Mouse (Mus musculus) stomach, embryonic 15.5 days (tissue): Measurements from ENCODE around the gene Tmem202. TPM values are rescaled to one million over a fixed set of nuclear protein-coding genes. Genes with fewer than 3 reads are reported as not detected.

Experiments
- ATAC-seq: fragments of 200-750 bp; cut with Nextera tagmentation; 2 replicates; pipeline ENCODE4 v1.8.0; 2017; ENCODE audit warnings: low read depth, moderate number of reproducible peaks, moderate TSS enrichment; ENCODE audit not compliant: insufficient read depth, low FRiP score
- H3K27ac ChIP-seq: fragments of 300-500 bp; sonication (generic); 2 replicates; pipeline ENCODE4 v1.5.1; 2015; ENCODE audit warnings: mild to moderate bottlenecking, inconsistent platforms
- H3K27me3 ChIP-seq: fragments of 300-500 bp; sonication (generic); replicated peaks from 2 replicates; pipeline ENCODE4 v1.6.1; 2015; ENCODE audit warnings: inconsistent platforms
- H3K36me3 ChIP-seq: fragments of 300-500 bp; sonication (generic); 2 replicates; pipeline ENCODE4 v1.6.1; 2015; ENCODE audit warnings: inconsistent platforms
- H3K4me1 ChIP-seq: fragments of 300-500 bp; sonication (generic); 2 replicates; pipeline ENCODE4 v1.6.1; 2015; ENCODE audit warnings: inconsistent platforms
- H3K4me2 ChIP-seq: fragments of 300-500 bp; sonication (generic); 2 replicates; pipeline ENCODE4 v1.6.1; 2015; ENCODE audit warnings: mild to moderate bottlenecking, inconsistent platforms
- H3K4me3 ChIP-seq: fragments of 300-500 bp; sonication (generic); replicated peaks from 2 replicates; pipeline ENCODE4 v1.5.1; 2015; ENCODE audit warnings: inconsistent platforms
- H3K9ac ChIP-seq: fragments of 300-500 bp; sonication (generic); 2 replicates; pipeline ENCODE4 v1.6.1; 2015; ENCODE audit warnings: inconsistent platforms
- H3K9me3 ChIP-seq: fragments of 300-500 bp; sonication (generic); 2 replicates; pipeline ENCODE4 v1.6.1; 2016; ENCODE audit warnings: inconsistent platforms
- WGBS: fragments of 180-500 bp; shearing (Covaris S2); methylation state at CpG from one replicate; pipeline ENCODE4 v1.1.7; 2015; 5-methylcytosine and 5-hydroxymethylcytosine counted together
- polyA plus RNA-seq: library from polyadenylated mRNA; unstranded; fragments of >200 nt; fragmentation: Nextera tagmentation; extraction: Ambion mirVana; gene quantifications from 2 replicates; pipeline ENCODE4 v1.2.1, GENCODE M21; 2015

The Tmem202 gene
- polyA plus RNA-seq, result not detected in 2 replicates

GRCm38 (mm10) chr9:59539441-59540137 lies at the start of gene Tmem202, which contains the start of gene Hexa:
Tmem202 (minus strand) TSS chr9:59539847.
Hexa (plus strand) TSS chr9:59539540.
- peak within 1 kb of the TSS; percentile 71 for H3K4me3 ChIP-seq
- no peaks in the 10 kb centered on the region for H3K4me1 ChIP-seq
- peak; percentile 86 for ATAC-seq
- 1% methylated on average over 55 of the region's 55 CpGs for WGBS
- H3K27me3 ChIP-seq, result no peaks in the 10 kb centered on the region
- no peaks in the 10 kb centered on the region for H3K9me3 ChIP-seq
- peak within 1 kb of the TSS; percentile 57 for H3K27ac ChIP-seq
- no peaks in the 10 kb centered on the region for H3K36me3 ChIP-seq
- H3K9ac ChIP-seq, result peak within 1 kb of the TSS; percentile 50
- peak within 1 kb of the TSS; percentile 81 for H3K4me2 ChIP-seq

GRCm38 (mm10) chr9:59588710-59589671 lies 49.3 kb upstream of the Tmem202 start:
- Histone ChIP-seq H3K9me3 (no peaks in the 10 kb centered on the region), H3K4me1 (no peaks in the 10 kb centered on the region), H3K27me3 (no peaks in the 10 kb centered on the region), H3K4me2 (no peak overlapping the region), H3K36me3 (no peaks in the 10 kb centered on the region), H3K4me3 (no peak overlapping the region), H3K27ac (no peak overlapping the region), H3K9ac (no peak overlapping the region)
- WGBS, result 41% methylated on average over 12 of the region's 12 CpGs
- no peak for ATAC-seq

- 67% methylated on average over 5 of the region's 5 CpGs for WGBS
- Histone ChIP-seq H3K4me1 (no peaks in the 10 kb centered on the region), H3K27ac (no peak overlapping the region), H3K9ac (no peak overlapping the region), H3K9me3 (no peaks in the 10 kb centered on the region), H3K4me2 (no peak overlapping the region), H3K36me3 (no peaks in the 10 kb centered on the region), H3K27me3 (no peaks in the 10 kb centered on the region), H3K4me3 (no peak overlapping the region)
- no peak for ATAC-seq
These were observed 48.6 kb upstream of the Tmem202 start for GRCm38 (mm10) chr9:59588252-59588651.

DNA sequence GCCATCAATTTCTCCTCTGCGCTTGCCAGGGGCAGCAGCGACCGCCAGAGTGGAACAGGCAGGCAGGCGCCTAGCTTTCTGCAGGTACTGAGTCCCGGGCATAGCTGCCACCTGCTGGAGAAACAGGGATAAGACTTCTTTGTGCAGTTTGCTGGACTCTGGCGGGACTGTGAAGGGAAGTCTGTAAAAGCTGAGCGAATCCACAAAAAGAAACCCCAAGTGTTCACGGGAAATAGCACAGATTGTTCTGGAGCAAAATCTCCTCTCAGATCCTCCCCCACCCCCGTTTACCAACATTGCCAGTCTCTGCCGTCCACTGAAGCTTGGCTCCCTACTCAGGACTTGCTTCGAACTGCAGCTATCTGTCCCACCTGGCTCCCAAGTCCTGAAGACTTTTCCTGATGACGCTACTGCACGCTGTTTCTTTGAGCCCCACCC lies 45.2 kb upstream of the Tmem202 start:
- no peaks in the 10 kb centered on the region for H3K36me3 ChIP-seq
- ATAC-seq, result peak; percentile 70; the same call in 1 of the 2 replicates
- peak overlapping the region; percentile 59 for H3K4me2 ChIP-seq
- H3K27ac ChIP-seq, result no peak overlapping the region
- no peaks in the 10 kb centered on the region for H3K4me1 ChIP-seq
- H3K27me3 ChIP-seq, result no peaks in the 10 kb centered on the region
- H3K4me3 ChIP-seq, result peak overlapping the region; percentile 30
- H3K9ac ChIP-seq, result 0 out of 2 replicates have a peak overlapping the region, but pooled peaks have one; percentile 16
- H3K9me3 ChIP-seq, result no peaks in the 10 kb centered on the region
- WGBS, result 5% methylated on average over 13 of the region's 13 CpGs

- Histone ChIP-seq H3K4me1 (peaks cover 11% of the 10 kb centered on the region), H3K27me3 (no peaks in the 10 kb centered on the region), H3K4me3 (peak overlapping the region; percentile 42), H3K4me2 (peak overlapping the region; percentile 80), H3K9ac (no peak overlapping the region), H3K36me3 (no peaks in the 10 kb centered on the region), H3K9me3 (no peaks in the 10 kb centered on the region), H3K27ac (no peak overlapping the region)
- 1% methylated on average over 20 of the region's 20 CpGs for WGBS
- peak; percentile 30 for ATAC-seq
These were observed 38.8 kb upstream of the Tmem202 start for GRCm38 (mm10) chr9:59578505-59578867.

DNA sequence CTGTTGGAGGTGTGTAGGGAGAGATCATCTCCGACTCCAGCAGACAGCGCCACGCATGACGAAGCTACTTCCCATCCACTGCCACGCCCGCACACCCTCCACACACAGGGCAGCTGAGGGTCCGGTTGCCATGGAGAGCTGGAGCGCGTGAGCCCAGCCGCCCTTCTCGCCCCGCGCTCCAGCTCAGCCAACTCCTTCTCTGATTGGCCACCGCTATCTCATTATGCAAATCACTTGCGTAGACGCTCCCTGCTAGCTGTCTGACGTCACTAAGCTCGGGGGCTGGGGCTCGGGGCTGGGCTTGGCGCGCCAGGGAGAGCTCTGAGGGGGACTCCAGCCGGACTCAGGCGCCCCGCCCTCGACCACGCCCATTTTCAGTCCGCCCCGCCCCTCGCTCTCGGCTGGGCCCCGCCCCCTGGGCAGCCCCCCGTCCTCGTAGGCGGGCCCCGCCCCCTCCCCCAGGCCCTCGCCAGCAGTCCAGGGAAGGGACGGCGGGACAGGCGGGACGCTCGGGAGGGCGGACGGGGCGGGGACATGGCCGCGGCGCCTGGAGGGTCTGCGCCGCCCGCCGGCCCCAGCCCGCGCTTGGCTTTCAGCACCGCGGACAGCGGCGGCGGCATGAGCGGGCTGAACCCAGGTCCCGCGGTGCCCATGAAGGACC lies 38.3 kb upstream of the Tmem202 start, which contains the start of gene Celf6:
Celf6 (plus strand) TSS at position 74 of the 661 bp plus-strand sequence.
- peak; percentile 98 for ATAC-seq
- Histone ChIP-seq H3K4me1 (peaks cover 11% of the 10 kb centered on the region), H3K27ac (no peak within 1 kb of the TSS), H3K9ac (no peak within 1 kb of the TSS), H3K4me2 (peak within 1 kb of the TSS; percentile 80), H3K27me3 (no peaks in the 10 kb centered on the region), H3K36me3 (no peaks in the 10 kb centered on the region), H3K4me3 (peak within 1 kb of the TSS; percentile 42), H3K9me3 (no peaks in the 10 kb centered on the region)
- WGBS, result under 1% methylated on average over 61 of the region's 61 CpGs

DNA sequence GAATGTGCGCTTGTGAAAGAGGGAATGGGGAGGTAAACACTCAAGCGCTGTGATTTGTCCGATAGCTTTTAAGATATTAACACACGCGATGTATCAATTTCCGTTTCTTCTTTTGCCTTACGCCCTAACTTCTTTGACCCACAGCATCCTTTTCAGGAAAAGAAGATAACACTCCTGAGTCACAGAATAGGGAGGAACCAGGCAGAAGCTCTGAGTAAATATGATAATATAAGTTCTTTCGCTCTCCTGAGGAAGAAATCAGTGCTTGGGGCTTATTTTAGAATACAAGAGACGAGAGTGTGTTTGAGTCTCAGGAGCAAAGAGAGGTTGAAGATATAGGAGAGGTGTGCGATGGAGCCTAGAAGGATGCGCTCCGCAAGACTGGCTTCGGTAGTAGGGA lies 37.8 kb upstream of the Tmem202 start:
- Histone ChIP-seq H3K27me3 (no peaks in the 10 kb centered on the region), H3K4me3 (peak overlapping the region; percentile 42), H3K9me3 (no peaks in the 10 kb centered on the region), H3K36me3 (no peaks in the 10 kb centered on the region), H3K9ac (no peak overlapping the region), H3K4me2 (peak overlapping the region; percentile 80), H3K27ac (no peak overlapping the region), H3K4me1 (peaks cover 11% of the 10 kb centered on the region)
- 12% methylated on average over 13 of the region's 13 CpGs for WGBS
- ATAC-seq, result no peak

DNA sequence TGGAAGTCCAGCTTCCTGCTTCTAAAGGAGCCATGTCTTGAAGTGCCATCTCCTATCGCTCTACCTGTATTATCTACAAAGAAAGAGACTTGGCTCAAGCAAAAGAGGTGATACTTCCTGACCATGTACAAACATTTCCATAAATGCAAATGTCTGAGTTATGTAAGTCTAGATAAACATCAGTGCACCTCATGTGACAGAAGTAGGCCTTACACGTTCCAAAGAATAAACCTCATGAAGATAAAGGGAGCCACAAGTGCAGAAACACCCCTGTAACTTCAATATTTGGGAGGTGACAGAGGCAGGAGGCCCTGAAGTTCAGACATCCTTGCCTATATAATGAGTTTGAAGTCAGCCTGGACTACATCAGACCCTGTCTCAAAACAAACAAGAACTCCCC lies 32.2 kb upstream of the Tmem202 start:
- H3K27ac ChIP-seq, result no peak overlapping the region
- peaks cover 3% of the 10 kb centered on the region; the same call in 1 of the 2 replicates for H3K4me1 ChIP-seq
- ATAC-seq, result no peak
- H3K36me3 ChIP-seq, result no peaks in the 10 kb centered on the region
- 73% methylated on average over 2 of the region's 2 CpGs for WGBS
- no peak overlapping the region for H3K4me3 ChIP-seq
- H3K9ac ChIP-seq, result no peak overlapping the region
- no peak overlapping the region for H3K4me2 ChIP-seq
- no peaks in the 10 kb centered on the region for H3K27me3 ChIP-seq
- H3K9me3 ChIP-seq, result no peaks in the 10 kb centered on the region

DNA sequence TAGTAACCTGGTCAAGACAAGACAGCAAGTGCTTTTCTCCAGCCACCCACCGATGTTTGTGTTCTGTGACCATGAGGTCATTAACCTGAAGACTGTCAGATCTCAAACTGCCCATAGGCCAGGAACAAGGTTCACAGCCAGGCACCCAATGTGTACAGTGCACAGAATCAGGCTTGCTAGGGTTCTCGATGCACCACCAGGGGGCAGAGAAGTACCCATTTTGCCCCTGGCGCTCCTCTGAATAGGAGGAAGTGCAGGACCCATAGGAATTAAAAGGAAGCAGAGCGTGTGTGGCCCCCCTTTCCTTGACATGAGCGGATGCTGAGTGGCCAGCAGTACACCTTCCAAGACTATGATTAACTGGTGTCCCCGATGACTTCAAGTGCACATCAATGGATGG lies 27.5 kb upstream of the Tmem202 start:
- 21% methylated on average over 6 of the region's 6 CpGs for WGBS
- Histone ChIP-seq H3K4me2 (no peak overlapping the region), H3K9ac (no peak overlapping the region), H3K27ac (no peak overlapping the region), H3K27me3 (no peaks in the 10 kb centered on the region), H3K9me3 (no peaks in the 10 kb centered on the region), H3K4me3 (no peak overlapping the region), H3K4me1 (peaks cover 3% of the 10 kb centered on the region; the same call in 1 of the 2 replicates), H3K36me3 (peaks cover 13% of the 10 kb centered on the region; the same call in 1 of the 2 replicates)
- ATAC-seq, result peak; percentile 31; the same call in 1 of the 2 replicates

DNA sequence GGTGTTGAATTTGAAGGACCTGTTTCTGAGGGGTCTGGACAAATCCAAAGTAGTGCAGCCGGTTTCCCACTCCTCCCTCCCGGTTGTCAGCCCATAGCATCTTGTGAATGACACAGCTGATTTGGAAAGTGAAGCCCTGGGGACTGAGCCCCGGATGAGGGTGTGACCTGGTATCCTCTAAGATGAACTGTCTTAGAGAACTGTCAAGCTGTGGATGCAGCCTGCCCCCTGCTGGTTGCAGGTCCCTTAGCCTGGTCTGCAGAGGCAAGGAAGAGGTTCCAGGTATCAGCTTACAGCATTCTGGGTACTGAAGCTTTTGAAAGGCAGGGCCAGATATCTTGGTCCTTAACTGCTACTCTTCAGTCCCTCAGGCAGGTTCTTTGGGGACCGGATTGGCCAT lies 26.0 kb upstream of the Tmem202 start:
- no peak for ATAC-seq
- H3K4me1 ChIP-seq, result peaks cover 3% of the 10 kb centered on the region; the same call in 1 of the 2 replicates
- no peak overlapping the region for H3K27ac ChIP-seq
- H3K9ac ChIP-seq, result no peak overlapping the region
- H3K4me3 ChIP-seq, result no peak overlapping the region
- no peaks in the 10 kb centered on the region for H3K9me3 ChIP-seq
- peaks cover 16% of the 10 kb centered on the region; the same call in 1 of the 2 replicates for H3K36me3 ChIP-seq
- 25% methylated on average over 4 of the region's 4 CpGs for WGBS
- no peaks in the 10 kb centered on the region for H3K27me3 ChIP-seq
- no peak overlapping the region for H3K4me2 ChIP-seq

DNA sequence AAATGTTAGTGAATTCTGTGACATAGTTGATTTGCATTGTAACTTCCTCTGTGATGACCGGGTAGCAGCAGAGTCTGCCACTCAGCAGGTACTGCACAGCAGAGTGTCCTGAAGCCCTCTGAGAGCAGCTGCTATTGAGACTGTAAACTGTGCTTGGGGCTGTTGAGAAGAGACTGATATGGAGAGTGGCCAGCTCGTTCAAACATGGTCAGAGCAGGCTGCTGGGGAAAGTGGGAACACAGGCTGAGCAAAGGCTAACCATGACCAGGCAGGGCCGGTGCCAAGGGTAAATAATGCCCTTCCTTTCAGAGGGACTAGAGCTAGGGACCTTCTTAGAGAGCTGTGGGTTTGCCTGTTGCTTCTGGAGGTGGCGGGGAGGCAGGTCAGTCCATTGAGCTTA lies 14.1 kb upstream of the Tmem202 start:
- Histone ChIP-seq H3K4me2 (no peak overlapping the region), H3K9me3 (no peaks in the 10 kb centered on the region), H3K27ac (no peak overlapping the region), H3K36me3 (0 out of 2 replicates have a peak, but pooled peaks cover 6% of the 10 kb centered on the region), H3K9ac (no peak overlapping the region), H3K4me1 (no peaks in the 10 kb centered on the region), H3K27me3 (no peaks in the 10 kb centered on the region), H3K4me3 (no peak overlapping the region)
- WGBS, result 75% methylated on average over 4 of the region's 4 CpGs
- ATAC-seq, result no peak
